In genomic region chr16:4214631-4215240, GRCm38 (mm10) we compare ENCODE assay signal across 8 mouse cellular contexts. TPM values are rescaled to one million over a fixed set of nuclear protein-coding genes. Genes with fewer than 3 reads are reported as not detected.
A peak's percentile ranks its signal among the peaks of the same experiment; 100 is the strongest.
DNase-seq lines count a peak whose midpoint lies in the region; ATAC-seq and TF ChIP-seq lines count a peak whose summit lies in the region.

No protein-coding gene starts in this region.

- TF ChIP-seq CTCF in intestine, postnatal 0 days (IDR thresholded peaks at IDR 0.05; ENCODE audit: low read depth): no peak

- peaks cover 49% of the 10 kb centered on the region for H3K27me3 ChIP-seq in erythroblast, embryonic 14.5 days (ENCODE audit: control insufficient read depth)
- no peaks in the 10 kb centered on the region for H3K27me3 ChIP-seq in intestine, postnatal 0 days (replicated peaks; ENCODE audit: control insufficient read depth, insufficient read depth, low read length)
- no peaks in the 10 kb centered on the region for H3K27me3 ChIP-seq in neural tube, embryonic 15.5 days (replicated peaks)

- H3K4me2 ChIP-seq in intestine, postnatal 0 days (replicated peaks; ENCODE audit: low read depth): peak overlapping the region; percentile 81
- H3K4me2 ChIP-seq in neural tube, embryonic 15.5 days: peak overlapping the region; percentile 91

- H3K9me3 ChIP-seq in erythroblast, embryonic 14.5 days (ENCODE audit: control insufficient read depth, low read length): no peaks in the 10 kb centered on the region
- no peaks in the 10 kb centered on the region for H3K9me3 ChIP-seq in intestine, postnatal 0 days (ENCODE audit: control insufficient read depth)
- H3K9me3 ChIP-seq in neural tube, embryonic 15.5 days (replicated peaks): no peaks in the 10 kb centered on the region

- H3K36me3 ChIP-seq in erythroblast, embryonic 14.5 days (ENCODE audit: control insufficient read depth): peaks cover 6% of the 10 kb centered on the region
- H3K36me3 ChIP-seq in intestine, postnatal 0 days (ENCODE audit: control insufficient read depth, insufficient read depth): no peaks in the 10 kb centered on the region
- H3K36me3 ChIP-seq in neural tube, embryonic 15.5 days: no peaks in the 10 kb centered on the region

- H3K9ac ChIP-seq in intestine, postnatal 0 days (ENCODE audit: low read depth, low read length): peak overlapping the region; percentile 98
- H3K9ac ChIP-seq in neural tube, embryonic 15.5 days (replicated peaks): peak overlapping the region; percentile 91

- peak; percentile 31 to 59 for DNase-seq in right cerebral cortex, postnatal 10 days (ENCODE audit: low spot score in 2 of 2)
- DNase-seq in right cerebral cortex, postnatal 4 days: no peak
- no peak for DNase-seq in thymus, postnatal 0 days (ENCODE audit: low spot score)
- no peak for DNase-seq in T-cell, adult 2 months (ENCODE audit: low spot score)

- no peak overlapping the region for H3K27ac ChIP-seq in intestine, postnatal 0 days (ENCODE audit: low read depth, low read length)
- H3K27ac ChIP-seq in neural tube, embryonic 15.5 days (replicated peaks): peak overlapping the region; percentile 99

- 40% methylated on average over 10 of the region's 10 CpGs for WGBS in intestine, postnatal 0 days
- WGBS in neural tube, embryonic 15.5 days: 39% methylated on average over 10 of the region's 10 CpGs

- H3K4me3 ChIP-seq in erythroblast, embryonic 14.5 days (replicated peaks): peak overlapping the region; percentile 78
- H3K4me3 ChIP-seq in intestine, postnatal 0 days (ENCODE audit: low read depth, low read length): peak overlapping the region; percentile 92
- peak overlapping the region; percentile 94 for H3K4me3 ChIP-seq in neural tube, embryonic 15.5 days (replicated peaks)

- peaks cover 35% of the 10 kb centered on the region for H3K4me1 ChIP-seq in erythroblast, embryonic 14.5 days (ENCODE audit: control insufficient read depth)
- 0 out of 2 replicates have a peak, but pooled peaks cover 5% of the 10 kb centered on the region for H3K4me1 ChIP-seq in intestine, postnatal 0 days (replicated peaks; ENCODE audit: control insufficient read depth, insufficient read depth, low read length)
- peaks cover 22% of the 10 kb centered on the region for H3K4me1 ChIP-seq in neural tube, embryonic 15.5 days

- ATAC-seq in erythroblast, adult 5-6 weeks (replicated peaks; ENCODE audit: low FRiP score, poor library complexity, severe bottlenecking): no peak; the same call in 1 of the 2 replicates
- ATAC-seq in intestine, postnatal 0 days: no peak
- peak; percentile 26 for ATAC-seq in neural tube, embryonic 15.5 days (ENCODE audit: low FRiP score)

RNA-seq across cellular contexts. Expression of gene Crebbp, which starts 0.9 kb away (rescaled TPM):
- 1.2 and 1.5 TPM in 2 replicates for polyA plus RNA-seq in erythroblast, embryonic 14.5 days (2012)
- total RNA-seq in erythroblast, adult 5-6 weeks (2015; ENCODE audit: low replicate concordance): 52.0 and 61.3 TPM in 2 replicates
- total RNA-seq in erythroblast, adult 5-6 weeks (2017; ENCODE audit: low replicate concordance): 88.4 and 209 TPM in 2 replicates
- polyA plus RNA-seq in intestine, postnatal 0 days (2015; fragmentation: Nextera tagmentation; extraction: Ambion mirVana): 22.7 and 33.1 TPM in 2 replicates
- polyA plus RNA-seq in neural tube, embryonic 15.5 days (2015; fragmentation: Nextera tagmentation; extraction: Ambion mirVana): 32.7 and 33.9 TPM in 2 replicates
- polyA plus RNA-seq in thymus, postnatal 0 days (2015; fragmentation: Nextera tagmentation; extraction: Ambion mirVana): 27.9 and 41.8 TPM in 2 replicates

Comparison
In these comparisons a context has a peak if more than half of its experiments do, and no peak if none do; other contexts are left out.
1. DNase-seq: peak in right cerebral cortex, postnatal 10 days (2 of 2); none in right cerebral cortex, postnatal 4 days (single experiment), thymus, postnatal 0 days (single experiment) and T-cell, adult 2 months (single experiment).
2. Peak in every context shown above with its lines, with median percentiles within 50 percentile points of each other: H3K4me3 ChIP-seq.